Mouse (Mus musculus) G1E (cell line): ENCODE measurements around the gene Gm29609.

Experiments
- CTCF ChIP-seq: IDR thresholded peaks from 2 replicates; pipeline ENCODE4 v1.5.1; 2012; ENCODE audit warnings: low read depth, low read length, inconsistent platforms, mixed read lengths
- GATA1 ChIP-seq: IDR thresholded peaks from 2 replicates; pipeline ENCODE4 v1.6.1; 2012; ENCODE audit warnings: borderline replicate concordance, low read length, inconsistent platforms, mixed read lengths
- GATA2 ChIP-seq: IDR thresholded peaks from 2 replicates; pipeline ENCODE4 v1.6.1; 2012; ENCODE audit warnings: low read depth, low read length, inconsistent platforms, borderline replicate concordance
- POLR2AphosphoS5 ChIP-seq: IDR thresholded peaks from 2 replicates; pipeline ENCODE4 v1.6.1; 2012; ENCODE audit warnings: low read depth, low read length, inconsistent platforms; ENCODE audit not compliant: insufficient replicate concordance
- TAL1 ChIP-seq: conservative IDR thresholded peaks from 2 replicates; pipeline ENCODE4 v1.6.1; 2012; ENCODE audit warnings: low read depth, low read length, inconsistent platforms, mixed read lengths

DNA sequence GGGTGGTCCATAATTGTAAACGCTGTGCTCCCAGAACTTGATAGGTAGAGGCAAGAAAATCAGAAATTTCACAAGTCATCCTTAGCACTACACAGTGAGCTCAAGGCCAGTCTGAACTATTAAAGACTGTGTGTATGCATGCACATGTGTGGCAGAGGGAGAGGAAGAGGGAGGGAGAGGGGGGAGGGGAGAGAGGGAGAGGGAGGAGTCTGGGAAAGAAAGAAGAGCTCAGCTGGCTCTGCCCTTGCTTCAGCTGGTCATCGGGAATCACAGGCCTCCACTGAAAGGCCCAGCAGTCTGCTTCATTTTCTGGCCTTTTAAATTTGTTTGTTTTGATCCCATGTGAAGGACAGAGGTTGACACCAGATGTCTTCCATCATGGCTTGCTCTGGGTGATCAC lies 56.2 kb downstream of the Gm29609 start:
- TF ChIP-seq CTCF: no peak
- TF ChIP-seq TAL1: no peak
- no peak for TF ChIP-seq GATA1
- TF ChIP-seq POLR2AphosphoS5: no peak
- TF ChIP-seq GATA2: no peak
